Comparison of ENCODE assay signal across 11 mouse cellular contexts in the genomic region with DNA sequence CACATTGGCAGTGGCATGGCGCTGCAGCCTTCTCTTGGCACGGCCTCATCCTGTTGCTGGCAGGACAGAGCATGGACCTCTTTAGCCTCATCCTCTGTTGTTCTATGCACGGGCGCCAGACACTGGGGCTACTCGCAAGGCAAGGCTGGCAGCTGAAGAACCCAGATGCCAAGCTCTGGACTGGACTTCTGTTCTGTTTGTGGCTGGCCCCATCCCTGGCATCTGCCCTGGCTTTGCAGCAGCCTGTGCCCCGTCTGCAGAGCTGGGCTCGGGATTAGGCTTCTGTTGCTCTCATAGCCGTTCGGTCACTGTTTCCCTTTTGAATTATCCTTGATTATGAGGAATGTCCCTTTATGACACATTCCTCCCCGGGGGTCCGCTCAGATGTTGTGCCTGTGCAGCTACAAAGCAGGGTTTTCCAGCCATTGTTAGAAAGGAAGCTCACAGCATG.
DNase-seq lines count a peak whose midpoint lies in the region; ATAC-seq lines count a peak whose summit lies in the region.
"Had no signal": no experiment of that assay in that cellular context is flagged by ENCODE, and none has a peak within 500 bp of the region (broad histone marks: within the 10 kb centered on the region; RNA-seq: fewer than 3 reads in every experiment).

No protein-coding gene starts in this region.

- 0 out of 2 replicates have a peak, but pooled peaks have one; percentile 43 for ATAC-seq in hindbrain, embryonic 13.5 days (ENCODE audit: low FRiP score)
- no peak for ATAC-seq in hindbrain, embryonic 12.5 days (ENCODE audit: low FRiP score)
- ATAC-seq in forebrain, embryonic 16.5 days = peak; percentile 67; the same call in 1 of the 2 replicates
- ATAC-seq in midbrain, embryonic 13.5 days = peak; percentile 55
- no peak for ATAC-seq in activated CD4-positive, CD25-positive, alpha-beta regulatory T cell, adult 4 months

- peak; percentile 2 for DNase-seq in cerebellum, adult 11 months
- no peak for DNase-seq in adipocyte (ENCODE audit: low spot score)
- DNase-seq in urinary bladder, postnatal 10 days (ENCODE audit: low spot score) = no peak
- DNase-seq: heart, postnatal 36 days; kidney, postnatal 4 days; liver had no signal

- H3K36me3 ChIP-seq in hindbrain, embryonic 13.5 days = no peaks in the 10 kb centered on the region
- no peaks in the 10 kb centered on the region for H3K36me3 ChIP-seq in hindbrain, embryonic 12.5 days
- H3K36me3 ChIP-seq in forebrain, embryonic 16.5 days (ENCODE audit: control insufficient read depth, insufficient read depth) = no peaks in the 10 kb centered on the region
- H3K36me3 ChIP-seq in midbrain, embryonic 13.5 days = no peaks in the 10 kb centered on the region

- 53% methylated on average over 11 of the region's 11 CpGs for WGBS in hindbrain, embryonic 13.5 days
- 56% methylated on average over 11 of the region's 11 CpGs for WGBS in hindbrain, embryonic 12.5 days
- WGBS in forebrain, embryonic 16.5 days = 34% methylated on average over 11 of the region's 11 CpGs
- 48% methylated on average over 11 of the region's 11 CpGs for WGBS in midbrain, embryonic 13.5 days

- no peak overlapping the region for H3K4me3 ChIP-seq in hindbrain, embryonic 13.5 days
- no peak overlapping the region for H3K4me3 ChIP-seq in hindbrain, embryonic 12.5 days
- H3K4me3 ChIP-seq in forebrain, embryonic 16.5 days (replicated peaks; ENCODE audit: low read length) = no peak overlapping the region
- no peak overlapping the region for H3K4me3 ChIP-seq in midbrain, embryonic 13.5 days (replicated peaks)

- peaks cover 4% of the 10 kb centered on the region; the same call in 1 of the 2 replicates for H3K4me1 ChIP-seq in hindbrain, embryonic 13.5 days (replicated peaks)
- peaks cover 4% of the 10 kb centered on the region; the same call in 1 of the 2 replicates for H3K4me1 ChIP-seq in hindbrain, embryonic 12.5 days
- peaks cover 4% of the 10 kb centered on the region; the same call in 1 of the 2 replicates for H3K4me1 ChIP-seq in forebrain, embryonic 16.5 days (replicated peaks; ENCODE audit: control insufficient read depth, insufficient read depth, low read length)
- peaks cover 10% of the 10 kb centered on the region; the same call in 1 of the 2 replicates for H3K4me1 ChIP-seq in midbrain, embryonic 13.5 days (replicated peaks)

- H3K9ac ChIP-seq in hindbrain, embryonic 13.5 days = no peak overlapping the region
- H3K9ac ChIP-seq in hindbrain, embryonic 12.5 days = no peak overlapping the region
- no peak overlapping the region for H3K9ac ChIP-seq in forebrain, embryonic 16.5 days (replicated peaks; ENCODE audit: low read depth, low read length)
- no peak overlapping the region for H3K9ac ChIP-seq in midbrain, embryonic 13.5 days (replicated peaks)

- H3K4me2 ChIP-seq in hindbrain, embryonic 13.5 days = no peak overlapping the region
- no peak overlapping the region for H3K4me2 ChIP-seq in hindbrain, embryonic 12.5 days (replicated peaks)
- H3K4me2 ChIP-seq in forebrain, embryonic 16.5 days (ENCODE audit: low read length) = peak overlapping the region; percentile 19; the same call in 1 of the 2 replicates
- H3K4me2 ChIP-seq in midbrain, embryonic 13.5 days (replicated peaks) = 0 out of 2 replicates have a peak overlapping the region, but pooled peaks have one; percentile 6

- H3K27ac ChIP-seq in hindbrain, embryonic 13.5 days = no peak overlapping the region
- no peak overlapping the region for H3K27ac ChIP-seq in hindbrain, embryonic 12.5 days
- H3K27ac ChIP-seq in forebrain, embryonic 16.5 days (ENCODE audit: low read length) = no peak overlapping the region
- H3K27ac ChIP-seq in midbrain, embryonic 13.5 days = no peak overlapping the region

- H3K9me3 ChIP-seq in hindbrain, embryonic 13.5 days = no peaks in the 10 kb centered on the region
- no peaks in the 10 kb centered on the region for H3K9me3 ChIP-seq in hindbrain, embryonic 12.5 days (replicated peaks)
- no peaks in the 10 kb centered on the region for H3K9me3 ChIP-seq in forebrain, embryonic 16.5 days (ENCODE audit: control insufficient read depth, low read length)
- H3K9me3 ChIP-seq in midbrain, embryonic 13.5 days = no peaks in the 10 kb centered on the region

- H3K27me3 ChIP-seq in hindbrain, embryonic 13.5 days = no peaks in the 10 kb centered on the region
- no peaks in the 10 kb centered on the region for H3K27me3 ChIP-seq in hindbrain, embryonic 12.5 days
- H3K27me3 ChIP-seq in forebrain, embryonic 16.5 days (replicated peaks; ENCODE audit: control insufficient read depth, insufficient read depth, low read length) = no peaks in the 10 kb centered on the region
- H3K27me3 ChIP-seq in midbrain, embryonic 13.5 days = no peaks in the 10 kb centered on the region

Comparison
In these comparisons a context has a peak if more than half of its experiments do, and no peak if none do; other contexts are left out.
1. ATAC-seq: peak in hindbrain, embryonic 13.5 days (single experiment), forebrain, embryonic 16.5 days (single experiment) and midbrain, embryonic 13.5 days (single experiment); none in hindbrain, embryonic 12.5 days (single experiment) and activated CD4-positive, CD25-positive, alpha-beta regulatory T cell, adult 4 months (single experiment).
2. H3K4me2 ChIP-seq: peak in forebrain, embryonic 16.5 days (single experiment) and midbrain, embryonic 13.5 days (single experiment); none in hindbrain, embryonic 13.5 days (single experiment) and hindbrain, embryonic 12.5 days (single experiment).